Mouse (Mus musculus): ENCODE measurements around the gene Pygb.

The Pygb gene

DNA sequence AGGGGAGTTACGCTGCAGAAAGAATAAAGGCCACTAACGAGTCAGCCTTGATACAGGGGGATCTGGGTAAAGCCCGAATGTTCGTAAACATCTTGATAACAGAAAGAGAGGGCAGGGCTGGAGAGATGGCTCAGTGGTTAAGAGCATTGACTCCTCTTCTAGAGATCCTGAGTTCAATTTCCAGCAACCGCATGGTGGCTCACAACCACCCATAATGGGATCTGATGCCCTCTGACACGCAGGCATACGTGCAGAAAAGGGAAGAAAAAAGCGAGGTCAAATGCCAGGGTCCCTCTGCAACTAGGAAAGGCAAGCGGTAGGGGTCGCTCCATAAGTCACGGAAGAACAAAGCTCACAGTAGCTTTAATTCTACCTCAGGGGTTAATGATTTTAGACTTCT lies 54.6 kb downstream of the Pygb start:
- DNase-seq (ENCODE audit: low read depth, low spot score), result no peak

DNA sequence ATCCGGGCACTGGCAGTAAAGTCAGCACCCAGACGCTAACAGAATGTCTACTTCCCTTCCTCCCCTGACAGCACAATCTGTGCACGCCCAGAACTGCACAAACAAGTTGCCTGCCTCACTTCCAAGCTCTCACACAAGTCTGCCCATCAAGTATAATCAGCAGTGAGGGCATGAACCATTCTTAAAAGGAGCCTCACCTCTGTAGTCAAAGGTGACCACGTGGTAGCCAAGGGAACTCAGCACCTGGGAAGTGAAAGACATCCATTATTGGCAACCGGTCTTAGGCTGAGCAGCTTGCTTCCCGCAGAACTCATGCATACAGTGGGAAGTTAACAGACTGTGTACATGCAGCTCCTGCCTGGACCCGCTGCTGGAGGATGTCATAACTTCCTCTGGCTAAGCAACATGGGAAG lies 55.5 kb downstream of the Pygb start:
- no peak for DNase-seq (ENCODE audit: low read depth, low spot score)

DNA sequence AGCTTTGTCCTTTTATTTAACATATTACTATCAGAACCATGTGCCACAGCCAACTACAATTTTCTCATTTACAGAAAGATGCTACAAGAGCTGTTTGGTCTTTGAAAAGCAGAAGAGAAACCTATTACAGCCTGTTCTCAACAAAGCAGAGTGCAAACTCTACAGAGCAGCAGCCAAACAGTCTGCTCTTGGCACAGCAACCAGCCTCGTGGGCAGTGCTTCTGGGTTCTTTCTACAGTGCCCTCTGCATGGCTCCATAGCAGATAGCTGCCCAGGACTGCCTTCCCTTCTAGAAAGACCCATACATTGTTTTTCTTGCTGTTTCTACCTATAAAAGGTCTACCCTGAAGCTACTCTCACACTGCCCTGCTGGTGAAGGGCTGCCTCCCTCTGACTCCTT lies 58.3 kb downstream of the Pygb start:
- no peak for DNase-seq (ENCODE audit: low read depth, low spot score)

DNA sequence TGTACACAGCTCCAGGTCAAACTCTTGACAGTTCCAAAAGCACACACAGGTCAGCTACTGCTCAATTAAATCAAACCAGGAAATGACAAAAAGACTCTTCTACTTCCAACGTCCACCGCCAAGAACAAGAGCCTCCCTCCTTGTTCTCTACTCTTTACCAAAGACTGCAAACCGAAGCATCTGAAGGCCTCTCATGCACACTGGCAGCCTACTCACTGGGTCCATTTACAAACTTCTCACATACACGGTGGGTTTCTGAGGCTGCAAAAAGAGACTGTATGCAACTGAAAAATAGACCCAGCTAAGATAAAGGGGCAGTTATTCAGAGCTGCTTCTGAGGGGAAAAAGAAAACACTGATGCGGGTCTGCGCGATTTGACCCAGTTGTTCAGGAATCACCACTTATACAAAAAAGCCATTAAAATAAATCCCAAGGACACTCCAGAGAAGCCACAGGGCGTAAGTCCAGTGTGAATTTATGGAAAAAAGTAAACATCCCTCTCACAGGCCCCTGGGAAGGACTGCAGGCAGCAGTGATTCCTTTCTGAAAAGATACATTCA lies 61.0 kb downstream of the Pygb start:
- no peak for DNase-seq (ENCODE audit: low read depth, low spot score)

DNA sequence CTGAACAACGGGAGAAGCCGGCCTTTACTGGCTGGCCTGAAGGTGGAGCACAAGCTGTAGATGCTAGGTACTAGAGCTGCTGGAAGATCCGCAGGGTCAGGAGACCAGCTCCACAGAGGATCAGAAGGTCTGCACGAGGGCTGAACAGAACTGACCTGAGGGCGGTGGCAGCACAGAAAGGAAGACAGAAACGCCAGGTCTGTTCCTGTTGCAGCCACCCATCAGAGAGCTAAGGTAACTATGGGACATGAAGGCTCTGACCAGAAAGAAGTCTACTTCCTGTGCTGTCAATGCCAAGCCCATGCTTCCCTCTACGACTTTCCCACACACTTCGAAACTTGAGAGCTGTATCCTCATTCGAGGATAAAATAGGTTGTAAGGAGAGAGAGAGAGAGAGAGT lies 64.7 kb downstream of the Pygb start:
- DNase-seq (ENCODE audit: low read depth, low spot score), result no peak

DNA sequence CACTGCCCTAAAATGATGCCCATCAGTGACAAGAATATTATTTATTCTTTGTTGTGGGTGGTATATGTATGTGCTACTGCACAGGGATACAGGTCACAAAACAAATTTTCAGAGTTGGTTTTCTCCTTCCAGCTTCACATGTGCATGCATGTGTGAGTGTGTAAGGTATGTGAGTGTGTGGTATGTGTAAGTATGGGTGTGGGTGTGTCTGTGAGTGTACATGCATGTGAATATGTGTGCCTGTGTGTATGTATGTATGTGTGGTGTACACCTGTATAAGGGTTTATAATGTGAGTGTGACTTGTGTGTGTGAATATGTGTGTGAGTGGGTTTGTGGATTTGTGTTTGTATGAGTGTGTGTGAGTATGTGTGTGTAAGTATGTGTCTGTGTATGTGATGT lies 68.7 kb downstream of the Pygb start:
- no peak for DNase-seq (ENCODE audit: low read depth, low spot score)

DNA sequence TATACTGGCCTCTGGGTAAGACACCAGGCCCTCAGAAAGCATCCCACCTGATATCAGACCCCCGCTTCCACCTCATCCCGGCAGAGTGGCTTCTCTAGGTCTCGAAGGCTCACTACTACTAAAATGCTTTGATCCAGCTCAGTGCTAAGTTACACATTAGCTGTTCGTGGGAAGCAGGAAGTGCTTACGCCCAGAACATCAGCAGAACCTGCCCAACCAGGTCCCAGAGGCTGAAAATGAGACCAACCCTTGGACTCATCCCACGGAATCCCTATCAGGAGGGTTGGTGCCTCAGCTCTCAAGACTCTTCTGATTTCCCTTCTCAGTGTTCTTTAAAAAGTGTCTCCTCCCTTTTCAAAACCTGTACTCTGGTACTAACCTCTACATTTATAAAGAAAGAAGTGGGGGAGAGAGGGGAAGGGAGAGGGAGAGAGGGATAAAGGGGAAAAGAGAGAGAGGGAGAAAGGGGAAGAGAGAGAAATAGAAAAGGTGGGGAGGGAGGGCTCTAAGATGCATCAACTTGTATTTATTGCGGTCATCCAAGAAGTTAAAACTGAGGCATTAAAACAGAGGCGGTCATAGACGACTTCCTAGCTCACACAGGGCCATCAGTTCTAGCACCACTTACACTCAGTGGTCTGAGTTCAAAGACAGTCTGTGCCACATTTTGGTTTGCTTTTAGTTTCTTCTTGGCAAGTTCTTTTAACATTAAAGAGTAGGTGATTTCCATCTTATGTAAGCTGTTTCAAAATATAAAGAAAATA lies 72.4 kb downstream of the Pygb start:
- DNase-seq (ENCODE audit: low read depth, low spot score), result no peak

DNA sequence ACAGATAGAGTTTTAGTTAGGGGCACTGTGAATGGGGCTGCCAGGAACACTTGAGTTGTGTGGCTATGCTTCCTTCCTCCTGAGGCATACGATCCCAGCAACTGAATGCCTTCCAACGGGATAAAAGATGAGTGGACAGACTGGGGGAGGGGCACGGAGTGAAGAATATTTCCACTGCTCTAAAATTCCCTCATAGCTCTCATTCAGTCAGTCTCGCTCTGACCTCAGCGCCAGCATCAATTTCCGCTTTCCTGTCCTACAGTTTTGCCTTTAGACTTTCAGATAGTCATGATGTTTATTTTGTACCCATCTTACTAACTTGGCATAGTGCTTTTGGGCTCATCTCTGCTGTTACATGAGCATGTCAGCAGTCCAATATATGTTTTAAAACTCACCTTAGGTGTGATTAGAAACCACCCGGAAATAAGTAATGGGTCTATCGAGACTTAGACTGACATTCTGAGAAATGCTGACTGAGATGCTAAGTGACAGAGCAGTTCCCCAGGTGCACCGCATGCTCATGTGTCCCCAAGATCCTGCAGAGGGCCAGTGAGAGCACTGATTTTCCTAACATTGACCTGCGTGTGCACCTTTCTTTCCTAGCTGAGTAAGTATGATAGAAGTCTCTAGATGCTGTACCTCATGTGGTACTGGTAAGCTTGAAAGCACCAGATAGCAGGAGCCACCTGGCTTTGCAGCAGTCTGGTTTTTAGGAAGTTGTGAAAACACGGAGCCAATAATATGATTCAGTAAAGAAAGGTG lies 73.4 kb downstream of the Pygb start:
- no peak for DNase-seq (ENCODE audit: low read depth, low spot score)

DNA sequence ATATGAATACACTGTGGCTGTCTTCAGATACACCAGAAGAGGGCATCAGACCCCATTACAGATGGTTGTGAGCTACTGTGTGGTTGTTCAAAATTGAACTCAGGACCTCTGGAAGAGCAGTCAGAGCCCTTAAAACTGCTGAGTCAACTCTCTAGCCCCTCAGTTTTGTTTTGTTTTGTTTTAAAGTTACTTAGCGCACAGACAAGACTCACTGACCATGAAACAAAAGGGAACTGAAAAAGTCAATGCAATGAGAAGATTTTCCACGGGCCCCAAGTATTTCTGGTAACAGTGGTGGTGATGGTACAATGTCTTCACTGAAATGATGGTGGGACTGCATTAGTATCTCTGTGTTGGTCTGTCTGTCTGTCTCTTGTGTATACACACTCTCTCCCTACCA lies 74.6 kb downstream of the Pygb start:
- no peak for DNase-seq (ENCODE audit: low read depth, low spot score)

DNA sequence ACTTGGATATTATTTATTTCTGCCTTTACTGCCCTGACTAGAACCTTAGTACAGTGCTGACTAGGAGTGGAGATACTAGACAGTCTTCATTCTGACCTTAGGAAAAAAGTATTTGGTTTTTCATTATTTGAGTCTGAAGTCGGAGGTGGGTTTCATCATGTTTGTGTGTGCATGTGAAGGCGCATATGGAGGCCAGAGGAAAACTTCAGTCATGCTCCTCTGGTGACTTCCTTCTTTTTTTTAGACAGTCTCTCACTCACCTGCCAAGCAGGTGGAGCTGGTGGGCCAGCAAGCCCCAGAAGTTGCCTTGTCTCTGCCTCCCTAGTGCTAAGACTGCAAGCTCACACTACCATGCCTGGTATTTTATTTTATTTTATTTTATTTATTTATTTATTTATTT lies 80.5 kb downstream of the Pygb start:
- no peak for DNase-seq (ENCODE audit: low read depth, low spot score)

DNA sequence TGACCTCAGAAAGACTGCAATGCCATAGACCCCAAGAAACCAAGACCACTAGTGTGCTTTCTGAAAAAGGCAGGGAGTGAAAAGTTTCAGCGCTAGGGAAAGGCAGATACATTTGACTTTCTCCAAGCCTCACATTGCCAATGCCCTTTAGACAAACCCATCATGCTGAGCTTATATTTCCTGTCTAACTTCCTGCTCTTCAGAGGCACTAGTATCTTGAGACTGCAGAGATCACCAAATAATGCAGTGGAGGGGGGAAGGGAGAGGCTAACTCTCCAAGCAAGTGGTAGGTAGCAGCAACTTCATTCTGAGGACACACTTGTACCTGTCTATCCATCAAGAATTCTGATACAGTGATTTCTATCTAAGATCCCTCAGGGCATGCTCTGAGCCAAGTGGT lies 82.9 kb downstream of the Pygb start:
- DNase-seq (ENCODE audit: low read depth, low spot score), result no peak

DNA sequence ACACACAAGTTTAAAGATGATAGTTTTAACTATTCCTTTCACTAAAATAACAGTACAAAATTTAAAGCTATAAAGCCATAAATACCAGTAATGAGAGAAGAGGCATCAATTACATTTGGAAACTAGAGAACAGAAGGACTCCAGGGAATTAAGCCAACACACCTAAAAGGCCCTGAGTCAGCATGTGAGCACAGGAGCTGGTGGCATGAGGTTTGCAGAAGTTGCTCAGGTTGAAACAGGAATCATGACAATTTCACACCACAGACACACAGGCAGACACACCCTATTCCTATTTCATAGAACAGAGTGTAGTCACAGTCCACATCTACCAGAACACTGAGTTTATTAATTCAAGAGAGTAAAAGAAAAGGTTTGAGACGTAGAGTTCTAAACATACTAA lies 88.0 kb downstream of the Pygb start:
- DNase-seq (ENCODE audit: low read depth, low spot score), result no peak

DNA sequence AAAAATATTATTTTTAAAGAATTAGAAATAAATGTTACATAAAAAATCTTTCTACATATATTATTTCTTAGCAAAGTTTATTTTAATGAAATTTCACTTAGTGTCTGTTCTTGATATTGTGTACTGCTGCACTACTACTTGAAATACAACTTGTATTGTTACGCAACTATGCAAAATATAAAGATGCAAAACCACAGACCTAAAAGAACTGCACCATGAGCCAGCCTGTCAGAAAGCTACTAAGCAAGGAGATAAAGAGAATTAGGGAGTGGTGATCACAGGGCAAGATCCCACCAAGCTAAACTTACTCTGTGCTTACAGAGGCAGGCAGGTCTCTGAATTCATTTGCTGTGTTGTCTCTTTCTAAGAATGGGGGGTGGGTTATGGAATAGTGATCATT lies 88.7 kb downstream of the Pygb start:
- no peak for DNase-seq (ENCODE audit: low read depth, low spot score)

DNA sequence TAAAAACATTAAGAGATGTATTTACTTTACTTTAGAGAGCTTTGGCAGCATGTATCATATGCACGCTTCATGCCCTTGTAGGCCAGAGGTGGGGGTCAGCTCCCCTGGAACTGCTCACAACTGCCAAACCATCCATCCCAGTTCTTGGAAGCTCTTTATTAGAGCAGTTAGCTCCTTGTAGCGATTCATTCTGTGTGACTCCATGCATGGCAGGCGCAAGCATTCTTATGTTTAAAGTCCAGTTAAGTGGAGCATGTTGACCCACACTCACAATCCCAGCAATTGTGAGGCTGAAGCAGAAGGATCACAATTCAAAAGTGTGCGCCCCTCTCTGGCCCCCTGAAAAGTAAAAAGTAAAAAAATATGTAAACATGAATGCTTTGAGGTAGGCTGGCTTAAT lies 91.0 kb downstream of the Pygb start:
- DNase-seq (ENCODE audit: low read depth, low spot score), result no peak
